Mouse (Mus musculus) gastrocnemius, postnatal 4 days (tissue): Measurements from ENCODE around the gene Rnf227. TPM values are rescaled to one million over a fixed set of nuclear protein-coding genes. Genes with fewer than 3 reads are reported as not detected.

Source experiments
- DNase-seq, 2 experiments: peaks; one replicate each; pipeline ENCODE4 v3.0.0; 2021 to 2022; ENCODE audit warnings: low spot score in 2 of 2, mixed read lengths in 2 of 2
- total RNA-seq, 2 experiments: library from RNA; stranded (reverse); gene quantifications; 2 replicates each; pipeline ENCODE4 v1.2.3; 2021

The Rnf227 gene
- total RNA-seq, 2 experiments from 2014 or later, result 2.8 to 3.1 TPM

DNA sequence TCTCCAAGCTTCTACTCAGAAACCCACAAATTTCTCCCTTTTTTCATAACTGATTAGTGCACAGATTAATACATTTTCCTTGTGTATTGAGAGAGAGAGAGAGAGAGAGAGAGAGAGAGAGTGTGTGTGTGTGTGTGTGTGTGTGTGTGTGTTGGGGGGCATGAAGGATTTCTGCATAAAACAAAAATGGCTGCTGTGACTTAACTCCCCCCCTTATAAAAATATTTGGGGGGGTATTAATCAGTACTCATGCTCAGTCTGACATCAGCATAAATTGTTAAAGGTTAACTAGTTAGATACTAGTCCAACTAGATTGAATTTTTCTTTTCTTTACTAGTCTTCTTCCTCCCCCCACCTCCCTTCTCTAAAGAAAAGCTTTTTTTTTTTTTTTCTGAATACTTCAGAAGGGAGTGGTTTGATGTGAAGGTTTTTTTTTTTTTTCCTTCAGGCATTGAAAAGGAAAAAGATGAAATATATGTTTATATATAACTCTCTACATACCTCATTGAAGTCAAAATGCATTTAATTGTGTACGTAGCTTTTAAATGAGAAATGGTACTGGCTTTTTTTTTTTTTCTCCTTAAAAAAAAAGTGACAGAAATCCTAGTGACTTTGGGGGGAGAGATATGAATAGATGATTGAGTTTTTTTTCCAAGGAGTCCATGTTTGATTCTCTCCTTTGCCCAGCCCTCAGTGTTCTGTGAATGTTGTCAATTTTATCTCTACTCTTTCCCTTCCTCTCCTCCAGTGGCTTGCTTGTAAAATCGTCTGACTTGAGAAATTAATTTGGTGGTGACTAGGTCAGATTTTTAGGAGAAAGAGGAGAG lies 29.9 kb downstream of the Rnf227 start:
- no peak for DNase-seq

GRCm38 (mm10) chr11:69370817-69371215 lies 30.6 kb downstream of the Rnf227 start:
- no peak for DNase-seq

GRCm38 (mm10) chr11:69371601-69372000 lies 31.3 kb downstream of the Rnf227 start:
- DNase-seq, result no peak

DNA sequence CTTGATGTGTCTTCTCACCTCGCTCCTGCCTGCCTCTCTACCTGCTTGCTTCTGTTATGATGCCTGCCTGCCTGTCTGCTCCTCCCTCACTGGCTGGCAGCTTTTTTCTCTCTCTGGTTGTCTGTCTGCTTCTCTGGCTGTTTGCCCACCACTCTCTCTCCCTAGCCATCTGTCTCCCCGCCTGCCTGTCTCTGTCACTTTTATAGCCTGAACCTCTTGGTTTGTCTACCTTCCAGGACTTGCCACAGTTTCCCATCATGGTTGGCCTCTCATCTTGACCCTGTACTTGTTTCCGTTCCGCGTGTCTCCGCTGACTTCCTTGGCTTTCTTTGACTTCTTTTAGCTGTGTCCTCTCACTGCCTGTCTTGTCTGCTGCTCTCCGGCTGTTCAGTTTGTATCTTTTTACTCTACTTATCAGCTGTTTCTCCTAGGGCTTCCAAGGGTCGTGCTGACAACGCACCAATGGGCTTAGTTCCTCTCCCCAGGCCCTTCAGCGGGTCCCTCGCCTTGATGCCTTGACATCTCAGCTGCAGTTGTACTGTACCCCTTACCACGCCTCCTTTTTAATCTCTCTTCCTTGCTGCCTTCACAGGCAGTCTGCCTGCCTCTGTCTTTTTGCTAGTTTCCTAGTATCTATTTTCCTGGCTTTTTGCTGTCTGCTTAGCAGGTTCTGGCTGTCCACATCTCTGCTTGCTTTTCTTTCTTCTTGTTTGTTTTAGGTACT lies 32.0 kb downstream of the Rnf227 start:
- DNase-seq, result no peak

DNA sequence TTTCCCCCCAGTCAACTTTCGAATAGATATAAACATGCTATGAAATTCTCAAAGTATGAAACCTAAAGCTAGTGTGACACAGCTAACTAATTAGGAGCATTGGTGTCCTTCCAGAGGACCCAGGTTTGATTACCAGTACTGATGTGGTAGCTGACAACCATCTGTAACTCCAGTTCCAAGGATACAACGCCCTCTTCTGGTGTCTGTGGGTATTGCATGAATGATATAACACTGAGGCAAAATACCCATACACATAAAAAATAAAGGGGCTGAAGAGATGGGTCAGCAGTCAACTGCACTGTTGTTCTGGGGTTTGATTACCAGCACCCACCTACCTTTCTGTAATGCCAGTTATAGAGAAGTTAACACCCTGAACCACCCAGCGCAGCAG lies 32.5 kb downstream of the Rnf227 start:
- DNase-seq, result no peak

DNA sequence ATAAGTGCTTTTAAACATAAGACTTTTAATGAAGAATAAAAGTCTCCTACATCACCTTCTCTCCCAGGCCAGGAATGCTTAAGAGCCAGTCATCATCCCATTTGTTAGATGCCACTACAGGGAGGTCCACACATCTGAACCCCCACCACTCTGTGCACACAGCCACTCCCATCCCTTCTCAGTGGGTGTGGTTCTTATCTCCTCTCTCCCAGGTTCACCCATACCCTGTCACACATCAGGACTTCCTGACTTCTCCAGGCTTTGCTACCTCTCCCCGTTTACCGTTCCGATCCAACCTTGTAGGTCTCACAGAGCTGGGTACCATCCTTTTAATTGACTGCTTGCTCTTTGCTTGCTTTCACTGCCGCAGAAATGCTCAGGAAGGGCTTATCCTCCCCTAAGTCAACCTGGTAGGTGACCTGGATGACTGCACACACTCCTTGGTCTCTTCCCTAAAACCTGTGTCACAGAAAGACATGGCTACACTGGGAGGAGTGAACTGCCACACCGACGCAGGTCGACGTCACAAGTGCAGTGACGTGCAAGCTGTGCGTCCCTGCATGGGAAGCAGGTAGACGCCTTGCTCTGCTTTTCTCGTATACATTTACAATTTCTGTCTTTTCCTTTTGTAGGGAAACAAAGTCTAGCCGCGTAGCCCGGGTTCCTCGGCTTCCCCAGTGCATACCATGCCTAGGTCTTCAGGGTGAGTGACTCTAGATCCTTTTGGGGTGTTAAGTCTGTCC lies 33.1 kb downstream of the Rnf227 start:
- DNase-seq, result no peak

DNA sequence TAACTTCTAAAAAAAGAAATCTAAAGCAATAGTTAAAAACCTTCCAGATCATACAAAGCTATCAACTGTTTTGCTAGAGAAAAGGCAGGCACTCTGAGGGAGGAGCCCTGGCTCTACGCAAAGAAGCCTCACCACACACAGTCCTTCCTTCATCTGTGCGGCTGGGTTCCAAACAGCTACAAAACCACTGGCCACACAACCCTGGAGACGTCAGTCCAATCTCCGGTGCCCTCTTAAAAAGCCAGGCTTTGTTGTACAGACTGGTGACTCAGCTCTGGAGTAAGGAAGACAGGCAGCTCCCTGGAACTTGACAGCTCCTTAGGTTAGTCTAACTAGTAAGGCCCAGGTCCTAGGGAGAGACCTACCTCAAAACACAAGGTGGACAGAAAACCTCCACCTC lies 35.4 kb downstream of the Rnf227 start:
- no peak for DNase-seq

GRCm38 (mm10) chr11:69377766-69378165 lies 37.5 kb downstream of the Rnf227 start:
- no peak for DNase-seq

DNA sequence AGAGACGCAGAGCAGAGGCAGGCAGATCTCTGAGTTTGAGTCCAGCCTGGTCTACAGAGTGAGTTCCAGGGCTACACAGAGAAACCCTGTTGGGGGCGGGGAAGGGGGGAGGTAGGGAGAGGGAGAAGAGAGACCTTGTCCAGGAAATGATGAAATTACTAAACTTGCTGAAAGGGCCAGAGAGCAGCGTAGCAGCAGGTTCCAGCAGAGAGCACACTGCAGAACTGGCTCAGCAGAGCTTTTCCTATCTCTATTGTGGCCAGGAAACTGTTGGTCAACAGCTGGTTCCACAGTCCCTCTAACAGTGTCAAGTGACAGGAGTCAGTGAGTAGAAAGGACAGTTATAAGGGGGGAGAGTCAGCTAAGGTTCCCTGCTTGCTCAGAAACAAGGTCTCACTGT lies 39.3 kb downstream of the Rnf227 start:
- no peak for DNase-seq

GRCm38 (mm10) chr11:69381356-69381755 lies 41.1 kb downstream of the Rnf227 start:
- DNase-seq, result peak in 1 of 2 experiments; percentile 23

GRCm38 (mm10) chr11:69382478-69383105 lies 42.3 kb downstream of the Rnf227 start:
- peak in 1 of 2 experiments; percentile 15 for DNase-seq

GRCm38 (mm10) chr11:69384979-69385378 lies 44.7 kb downstream of the Rnf227 start:
- no peak for DNase-seq

DNA sequence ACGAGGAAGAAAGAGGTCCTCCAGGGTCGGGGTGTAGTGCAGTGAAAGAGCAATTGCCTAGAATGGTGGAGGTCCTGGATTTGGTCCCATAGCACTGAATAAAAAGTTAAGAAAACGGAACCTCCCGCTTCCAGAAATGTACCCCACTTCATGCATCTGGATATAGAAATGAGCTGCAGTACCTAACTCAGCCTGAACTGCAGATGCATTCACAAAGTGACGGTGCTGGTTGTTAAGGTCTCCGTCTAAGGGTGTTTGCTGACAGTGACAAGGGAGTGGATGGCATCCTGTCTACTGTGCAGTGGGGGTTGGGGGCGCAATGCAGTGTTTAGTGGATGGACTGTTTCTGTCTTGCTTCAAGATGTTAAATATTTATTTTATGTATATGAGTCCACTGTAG lies 46.5 kb downstream of the Rnf227 start:
- DNase-seq, result no peak

GRCm38 (mm10) chr11:69388680-69389079 lies 48.4 kb downstream of the Rnf227 start:
- DNase-seq, result no peak

GRCm38 (mm10) chr11:69389531-69390399 lies 49.5 kb downstream of the Rnf227 start:
- peak in 1 of 2 experiments; percentile 36 for DNase-seq

DNA sequence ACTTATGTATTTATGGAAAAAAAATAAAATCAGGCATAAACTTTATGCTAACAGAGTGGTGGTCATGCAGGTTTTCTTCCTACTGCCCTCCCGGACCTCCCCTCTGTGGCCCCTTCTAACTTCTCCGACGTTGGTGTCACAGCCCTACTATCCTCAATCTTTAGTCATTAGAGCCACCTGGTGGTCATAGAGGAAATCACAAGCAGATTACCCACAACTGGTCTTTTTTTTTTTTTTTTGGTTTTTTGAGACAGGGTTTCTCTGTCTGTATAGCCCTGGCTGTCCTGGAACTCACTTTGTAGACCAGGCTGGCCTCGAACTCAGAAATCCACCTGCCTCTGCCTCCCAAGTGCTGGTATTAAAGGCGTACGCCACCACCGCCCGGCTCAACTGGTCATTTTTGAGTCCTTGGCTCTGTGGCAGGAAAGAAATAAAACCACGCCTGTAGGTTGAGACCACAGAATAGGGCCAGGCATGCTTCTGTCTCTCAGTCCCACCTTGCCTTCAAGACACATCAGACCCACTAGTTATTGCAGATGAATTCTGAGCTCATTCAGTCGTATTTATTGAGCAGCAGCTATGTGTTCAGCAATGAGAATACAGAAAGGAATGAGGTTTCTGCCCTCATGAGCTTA lies 50.3 kb downstream of the Rnf227 start:
- peak in 1 of 2 experiments; percentile 76 for DNase-seq
